ENCODE assay signal across 8 mouse cellular contexts in genomic region chr9:69397760-69398452, GRCm38 (mm10). TPM values are rescaled to one million over a fixed set of nuclear protein-coding genes. Genes with fewer than 3 reads are reported as not detected.
DNase-seq lines count a peak whose midpoint lies in the region; ATAC-seq lines count a peak whose summit lies in the region.

Gene Ice2, plus strand, starts transcription at chr9:69397906.

- peak; percentile 79 for DNase-seq in 416B (ENCODE audit: low read depth)
- DNase-seq in adrenal gland, postnatal 4 days (ENCODE audit: low spot score in 2 of 2): peak; percentile 46 to 51
- DNase-seq in embryonic facial prominence, embryonic 14.5 days (ENCODE audit: low spot score): peak; percentile 88
- peak; percentile 64 to 76 for DNase-seq in heart, adult 9 months (ENCODE audit: low spot score in 2 of 2)
- peak; percentile 11 to 56 for DNase-seq in monocyte, adult 2 months (ENCODE audit: low read depth in 1 of 2, low spot score in 2 of 2)
- DNase-seq in spleen, postnatal 36 days (ENCODE audit: low spot score in 2 of 2): peak; percentile 69 to 77

- WGBS in embryonic facial prominence, embryonic 14.5 days: under 1% methylated on average over 39 of the region's 53 CpGs
- 0% methylated on average over 52 of the region's 53 CpGs for WGBS in kidney, embryonic 14.5 days
- WGBS in limb, embryonic 15.5 days: under 1% methylated on average over 53 of the region's 53 CpGs

- no peaks in the 10 kb centered on the region for H3K9me3 ChIP-seq in embryonic facial prominence, embryonic 14.5 days (ENCODE audit: control insufficient read depth, low read length)
- H3K9me3 ChIP-seq in kidney, embryonic 14.5 days (ENCODE audit: control insufficient read depth, low read length): no peaks in the 10 kb centered on the region
- no peaks in the 10 kb centered on the region for H3K9me3 ChIP-seq in limb, embryonic 15.5 days

- peak within 1 kb of the TSS; percentile 91 for H3K4me2 ChIP-seq in embryonic facial prominence, embryonic 14.5 days (ENCODE audit: low read depth, low read length)
- peak within 1 kb of the TSS; percentile 87 for H3K4me2 ChIP-seq in kidney, embryonic 14.5 days (replicated peaks; ENCODE audit: low read depth, low read length)
- peak within 1 kb of the TSS; percentile 85 for H3K4me2 ChIP-seq in limb, embryonic 15.5 days

- H3K27me3 ChIP-seq in embryonic facial prominence, embryonic 14.5 days (replicated peaks; ENCODE audit: control insufficient read depth, insufficient read depth, low read length): no peaks in the 10 kb centered on the region
- H3K27me3 ChIP-seq in kidney, embryonic 14.5 days (ENCODE audit: control insufficient read depth, insufficient read depth, low read length): no peaks in the 10 kb centered on the region
- no peaks in the 10 kb centered on the region for H3K27me3 ChIP-seq in limb, embryonic 15.5 days

- ATAC-seq in embryonic facial prominence, embryonic 14.5 days (ENCODE audit: low read depth): peak; percentile 93
- peak; percentile 93 for ATAC-seq in kidney, embryonic 14.5 days (ENCODE audit: low FRiP score, low TSS enrichment)
- peak; percentile 80; the same call in 1 of the 2 replicates for ATAC-seq in limb, embryonic 15.5 days (ENCODE audit: insufficient number of reproducible peaks, low FRiP score, low TSS enrichment, low read depth)

- peak within 1 kb of the TSS; percentile 76 for H3K4me3 ChIP-seq in embryonic facial prominence, embryonic 14.5 days (ENCODE audit: low read depth, low read length)
- peak within 1 kb of the TSS; percentile 82 for H3K4me3 ChIP-seq in kidney, embryonic 14.5 days (ENCODE audit: low read length)
- peak within 1 kb of the TSS; percentile 69 for H3K4me3 ChIP-seq in limb, embryonic 15.5 days

- H3K27ac ChIP-seq in embryonic facial prominence, embryonic 14.5 days (replicated peaks; ENCODE audit: low read depth, low read length): peak within 1 kb of the TSS; percentile 93
- peak within 1 kb of the TSS; percentile 92 for H3K27ac ChIP-seq in kidney, embryonic 14.5 days (ENCODE audit: low read depth, low read length)
- peak within 1 kb of the TSS; percentile 92 for H3K27ac ChIP-seq in limb, embryonic 15.5 days

- peaks cover 13% of the 10 kb centered on the region for H3K4me1 ChIP-seq in embryonic facial prominence, embryonic 14.5 days (ENCODE audit: control insufficient read depth, insufficient read depth, low read length)
- peaks cover 6% of the 10 kb centered on the region; the same call in 1 of the 2 replicates for H3K4me1 ChIP-seq in kidney, embryonic 14.5 days (ENCODE audit: control insufficient read depth, insufficient read depth, low read length)
- peaks cover 7% of the 10 kb centered on the region for H3K4me1 ChIP-seq in limb, embryonic 15.5 days

- no peaks in the 10 kb centered on the region for H3K36me3 ChIP-seq in embryonic facial prominence, embryonic 14.5 days (ENCODE audit: control insufficient read depth, insufficient read depth, low read length)
- peaks cover 5% of the 10 kb centered on the region; the same call in 1 of the 2 replicates for H3K36me3 ChIP-seq in kidney, embryonic 14.5 days (ENCODE audit: control insufficient read depth, insufficient read depth, low read length)
- no peaks in the 10 kb centered on the region for H3K36me3 ChIP-seq in limb, embryonic 15.5 days

- H3K9ac ChIP-seq in embryonic facial prominence, embryonic 14.5 days (ENCODE audit: low read depth, low read length): peak within 1 kb of the TSS; percentile 95
- peak within 1 kb of the TSS; percentile 91 for H3K9ac ChIP-seq in kidney, embryonic 14.5 days (ENCODE audit: low read depth, low read length)
- H3K9ac ChIP-seq in limb, embryonic 15.5 days: peak within 1 kb of the TSS; percentile 72

RNA-seq across cellular contexts. Expression of gene Ice2, which starts in this region (rescaled TPM):
- 10 to 100 TPM; 20.4 to 20.8 TPM for total RNA-seq in adrenal gland, postnatal 4 days (2021)
- 17.4 and 17.5 TPM in 2 replicates for polyA plus RNA-seq in embryonic facial prominence, embryonic 14.5 days (2014; fragmentation: Nextera tagmentation; extraction: Ambion mirVana)
- 19.7 and 23.3 TPM in 2 replicates for polyA plus RNA-seq in kidney, embryonic 14.5 days (2014; fragmentation: Nextera tagmentation; extraction: Ambion mirVana)
- 13.0 and 14.5 TPM in 2 replicates for polyA plus RNA-seq in limb, embryonic 15.5 days (2015; fragmentation: Nextera tagmentation; extraction: Ambion mirVana)

Comparison
In these comparisons a context has a peak if more than half of its experiments do, and no peak if none do; other contexts are left out.
1. Peak in every context shown above with its lines: DNase-seq, ATAC-seq, H3K4me3 ChIP-seq and H3K27ac ChIP-seq.
2. DNase-seq: peak in every context shown above with its lines; median percentile 88 in embryonic facial prominence, embryonic 14.5 days; 79 in 416B; 73 in spleen, postnatal 36 days; 70 in heart, adult 9 months; 48 in adrenal gland, postnatal 4 days; 34 in monocyte, adult 2 months.